Mouse (Mus musculus): Measurements from ENCODE around the gene Bysl. TPM values are rescaled to one million over a fixed set of nuclear protein-coding genes. Genes with fewer than 3 reads are reported as not detected.

Bysl gene
- total and polyA plus RNA-seq, 3 experiments: 69.3 to 85.4 TPM; not detected in 1

- Histone ChIP-seq H3K4me1 (ENCODE audit: control insufficient read depth in 1 of 2, insufficient read depth in 2 of 2, low read length in 2 of 2) (no peaks in the 10 kb centered on the region), H3K4me3 (ENCODE audit: control insufficient read depth in 1 of 2, insufficient read depth in 1 of 2, low read depth in 2 of 2, low read length in 2 of 2) (no peak overlapping the region), H3K27ac (ENCODE audit: control insufficient read depth, low read depth, low read length) (no peak overlapping the region), H3K9ac (ENCODE audit: control insufficient read depth, low read depth, low read length, poor library complexity, severe bottlenecking) (no peak overlapping the region), H3K27me3 (ENCODE audit: control insufficient read depth in 1 of 2, insufficient read depth in 2 of 2, low read length in 2 of 2) (no peaks in the 10 kb centered on the region), H3K9me3 (replicated peaks; ENCODE audit: insufficient read depth, low read length) (no peaks in the 10 kb centered on the region), H3K36me3 (ENCODE audit: control insufficient read depth in 1 of 2, insufficient read depth in 2 of 2, low read length in 2 of 2) (no peaks in the 10 kb centered on the region), H3K79me2 (ENCODE audit: control insufficient read depth, insufficient read depth, low read length, poor library complexity) (no peaks in the 10 kb centered on the region)
- no peak for DNase-seq (ENCODE audit: low read depth, low spot score)
- TF ChIP-seq MYC (IDR thresholded peaks at IDR 0.05; ENCODE audit: low read depth, low read length): no peak
- TF ChIP-seq ZMIZ1 (IDR thresholded peaks at IDR 0.05; ENCODE audit: low read depth, low read length): no peak
- no peak for TF ChIP-seq POLR2A (IDR thresholded peaks at IDR 0.05; ENCODE audit: control insufficient read depth in 1 of 2, insufficient read depth in 1 of 2, low read depth in 1 of 2, low read length in 2 of 2, poor library complexity in 1 of 2)
- TF ChIP-seq TCF12 (IDR thresholded peaks at IDR 0.05; ENCODE audit: low read depth, low read length): no peak
- no peak for TF ChIP-seq HCFC1 (IDR thresholded peaks at IDR 0.05; ENCODE audit: low read depth, low read length)
- no peak for TF ChIP-seq RAD21 (IDR thresholded peaks at IDR 0.05; ENCODE audit: low read depth, low read length)
- no peak for TF ChIP-seq RCOR1 (IDR thresholded peaks at IDR 0.05; ENCODE audit: low read depth, low read length)
- no peak for TF ChIP-seq TBP (IDR thresholded peaks at IDR 0.05; ENCODE audit: low read depth, low read length)
- no peak for TF ChIP-seq SMC3 (IDR thresholded peaks at IDR 0.05; ENCODE audit: low read depth, low read length)
- no peak for TF ChIP-seq UBTF (IDR thresholded peaks at IDR 0.05; ENCODE audit: borderline replicate concordance, insufficient read depth, low read depth, low read length)
- TF ChIP-seq CHD2 (IDR thresholded peaks at IDR 0.05; ENCODE audit: low read length): no peak
- no peak for TF ChIP-seq USF1 (IDR thresholded peaks at IDR 0.05; ENCODE audit: low read depth, low read length)
- TF ChIP-seq USF2 (IDR thresholded peaks at IDR 0.05; ENCODE audit: borderline replicate concordance in 1 of 2, insufficient read depth in 1 of 2, low read depth in 1 of 2, low read length in 2 of 2): no peak
- TF ChIP-seq ZC3H11A (IDR thresholded peaks at IDR 0.05; ENCODE audit: low read depth, low read length): no peak
- no peak for TF ChIP-seq MXI1 (IDR thresholded peaks at IDR 0.05; ENCODE audit: low read depth, low read length)
- TF ChIP-seq NRF1 (IDR thresholded peaks at IDR 0.05; ENCODE audit: insufficient read depth, low read depth, low read length, poor library complexity, severe bottlenecking): no peak
- no peak for TF ChIP-seq ZNF384 (IDR thresholded peaks at IDR 0.05; ENCODE audit: low read depth, low read length)
- TF ChIP-seq EP300 (IDR thresholded peaks at IDR 0.05; ENCODE audit: low read depth in 1 of 2, low read length in 2 of 2): no peak
These were observed 54.1 kb downstream of the Bysl start for GRCm38 (mm10) chr17:47557179-47557578.

- Histone ChIP-seq H3K4me1 (ENCODE audit: control insufficient read depth in 1 of 2, insufficient read depth in 2 of 2, low read length in 2 of 2) (no peaks in the 10 kb centered on the region), H3K9ac (ENCODE audit: control insufficient read depth, low read depth, low read length, poor library complexity, severe bottlenecking) (no peak overlapping the region), H3K36me3 (ENCODE audit: control insufficient read depth in 1 of 2, insufficient read depth in 2 of 2, low read length in 2 of 2) (no peaks in the 10 kb centered on the region), H3K9me3 (replicated peaks; ENCODE audit: insufficient read depth, low read length) (no peaks in the 10 kb centered on the region), H3K79me2 (ENCODE audit: control insufficient read depth, insufficient read depth, low read length, poor library complexity) (no peaks in the 10 kb centered on the region), H3K27me3 (ENCODE audit: control insufficient read depth in 1 of 2, insufficient read depth in 2 of 2, low read length in 2 of 2) (no peaks in the 10 kb centered on the region), H3K4me3 (ENCODE audit: control insufficient read depth in 1 of 2, insufficient read depth in 1 of 2, low read depth in 2 of 2, low read length in 2 of 2) (no peak overlapping the region), H3K27ac (ENCODE audit: control insufficient read depth, low read depth, low read length) (no peak overlapping the region)
- TF ChIP-seq RAD21 (IDR thresholded peaks at IDR 0.05; ENCODE audit: low read depth, low read length) (no peak), CHD1 (IDR thresholded peaks at IDR 0.05; ENCODE audit: low read depth, low read length) (no peak), EP300 (IDR thresholded peaks at IDR 0.05; ENCODE audit: low read depth in 1 of 2, low read length in 2 of 2) (no peak), TCF12 (IDR thresholded peaks at IDR 0.05; ENCODE audit: low read depth, low read length) (no peak), NELFE (IDR thresholded peaks at IDR 0.05; ENCODE audit: low read depth, low read length) (no peak), CHD2 (IDR thresholded peaks at IDR 0.05; ENCODE audit: low read length) (no peak), NRF1 (IDR thresholded peaks at IDR 0.05; ENCODE audit: insufficient read depth, low read depth, low read length, poor library complexity, severe bottlenecking) (no peak), MEF2A (IDR thresholded peaks at IDR 0.05; ENCODE audit: extremely low read depth, insufficient replicate concordance, low read depth, low read length, poor library complexity, severe bottlenecking) (no peak), TAL1 (IDR thresholded peaks at IDR 0.05; ENCODE audit: low read length) (no peak), MAZ (IDR thresholded peaks at IDR 0.05; ENCODE audit: low read depth, low read length) (no peak), KAT2A (conservative IDR thresholded peaks at IDR 0.05; ENCODE audit: low read depth, low read length) (no peak), MAX (IDR thresholded peaks at IDR 0.05; ENCODE audit: low read length) (no peak)
- DNase-seq (ENCODE audit: low read depth, low spot score): no peak
These were observed 56.7 kb downstream of the Bysl start for GRCm38 (mm10) chr17:47554621-47555020.

All from MEL (cell line).